Mouse (Mus musculus) lung, adult 2 months (tissue): Measurements from ENCODE around the gene Il18. TPM values are rescaled to one million over a fixed set of nuclear protein-coding genes. Genes with fewer than 3 reads are reported as not detected.

Experiments used
- DNase-seq: peaks from one replicate; pipeline ENCODE4 v3.0.0; 2022
- H3K4me1 ChIP-seq: fragments of 200-500 bp; 2 replicates; pipeline ENCODE4 v1.6.1; 2011; ENCODE audit warnings: low read length; ENCODE audit not compliant: control insufficient read depth, insufficient read depth
- H3K4me3 ChIP-seq: fragments of 200-500 bp; replicated peaks from 2 replicates; pipeline ENCODE3; 2011; ENCODE audit warnings: low read depth, mild to moderate bottlenecking, control low read depth, low read length; ENCODE audit errors: extremely low read depth
- CTCF ChIP-seq: fragments of 200-500 bp; IDR thresholded peaks from 2 replicates; pipeline ENCODE4 v1.5.1; 2011; ENCODE audit warnings: mild to moderate bottlenecking, low read length, control low read depth; ENCODE audit not compliant: insufficient read depth
- POLR2A ChIP-seq: fragments of 200-500 bp; IDR thresholded peaks from 2 replicates; pipeline ENCODE4 v1.6.1; 2011; ENCODE audit warnings: low read depth, mild to moderate bottlenecking, control low read depth, low read length, borderline replicate concordance; ENCODE audit errors: extremely low read depth
- WGBS: fragments of 180-500 bp; shearing (Covaris S2); methylation state at CpG from one replicate; pipeline ENCODE4 v1.1.7; 2018; 5-methylcytosine and 5-hydroxymethylcytosine counted together
- polyA plus RNA-seq: library from polyadenylated mRNA; depleted of rRNA; stranded (reverse); fragments of >200 nt; gene quantifications from 2 replicates; pipeline ENCODE4 v1.2.3, GENCODE M21; 2012

Il18 gene
- polyA plus RNA-seq, 1 experiment, result 17.4 TPM

- H3K4me1 ChIP-seq, result no peaks in the 10 kb centered on the region
- WGBS, result 77% methylated on average over 4 of the region's 4 CpGs
- TF ChIP-seq POLR2A, result no peak
- TF ChIP-seq CTCF, result no peak
- no peak overlapping the region for H3K4me3 ChIP-seq
- no peak for DNase-seq
Measured at GRCm38 (mm10) chr9:50567372-50567771, 12.7 kb downstream of the Il18 start.

GRCm38 (mm10) chr9:50567881-50568280 lies 13.3 kb downstream of the Il18 start:
- DNase-seq, result no peak
- no peak overlapping the region for H3K4me3 ChIP-seq
- H3K4me1 ChIP-seq, result no peaks in the 10 kb centered on the region
- 75% methylated on average over 2 of the region's 2 CpGs for WGBS
- no peak for TF ChIP-seq POLR2A
- no peak for TF ChIP-seq CTCF

- no peak for DNase-seq
- TF ChIP-seq POLR2A (no peak), CTCF (no peak)
- 63% methylated on average over 10 of the region's 10 CpGs for WGBS
Measured at GRCm38 (mm10) chr9:50569599-50570525, 15.2 kb downstream of the Il18 start.

GRCm38 (mm10) chr9:50580370-50580769 lies 25.7 kb downstream of the Il18 start:
- H3K4me3 ChIP-seq, result no peak overlapping the region
- H3K4me1 ChIP-seq, result no peaks in the 10 kb centered on the region
- DNase-seq, result no peak
- 44% methylated on average over 4 of the region's 4 CpGs for WGBS
- no peak for TF ChIP-seq POLR2A
- TF ChIP-seq CTCF, result no peak

More at GRCm38 (mm10) chr9:50569599-50570525, 15.2 kb downstream of the Il18 start:
- H3K4me3 ChIP-seq, result no peak overlapping the region
- H3K4me1 ChIP-seq, result no peaks in the 10 kb centered on the region

- TF ChIP-seq CTCF, result no peak
- TF ChIP-seq POLR2A, result no peak
- 75% methylated on average over 6 of the region's 6 CpGs for WGBS
- Histone ChIP-seq H3K4me3 (no peak overlapping the region), H3K4me1 (no peaks in the 10 kb centered on the region)
- DNase-seq, result no peak
Measured at GRCm38 (mm10) chr9:50585145-50585818, 30.7 kb downstream of the Il18 start.

GRCm38 (mm10) chr9:50586955-50587354 lies 32.3 kb downstream of the Il18 start:
- 62% methylated on average over 4 of the region's 4 CpGs for WGBS

GRCm38 (mm10) chr9:50590856-50591518 lies 36.4 kb downstream of the Il18 start:
- no peak for DNase-seq
- WGBS, result 62% methylated on average over 10 of the region's 10 CpGs
- Histone ChIP-seq H3K4me1 (no peaks in the 10 kb centered on the region), H3K4me3 (no peak overlapping the region)
- no peak for TF ChIP-seq POLR2A

More at GRCm38 (mm10) chr9:50586955-50587354, 32.3 kb downstream of the Il18 start:
- Histone ChIP-seq H3K4me3 (no peak overlapping the region), H3K4me1 (no peaks in the 10 kb centered on the region)
- TF ChIP-seq POLR2A (no peak), CTCF (no peak)
- no peak for DNase-seq

GRCm38 (mm10) chr9:50592955-50593354 lies 38.3 kb downstream of the Il18 start:
- no peak for DNase-seq
- Histone ChIP-seq H3K4me3 (no peak overlapping the region), H3K4me1 (no peaks in the 10 kb centered on the region)
- TF ChIP-seq CTCF, result no peak
- WGBS, result 85% methylated on average over 9 of the region's 9 CpGs

- peak; percentile 25 for DNase-seq
- no peaks in the 10 kb centered on the region for H3K4me1 ChIP-seq
- TF ChIP-seq POLR2A (no peak), CTCF (peak; percentile 31; the same call in 1 of the 2 replicates)
- 71% methylated on average over 3 of the region's 3 CpGs for WGBS
- H3K4me3 ChIP-seq, result no peak overlapping the region
Measured at GRCm38 (mm10) chr9:50593544-50593943, 38.9 kb downstream of the Il18 start.
